Mouse (Mus musculus) left cerebral cortex, postnatal 14 days (tissue): ENCODE results near the gene Kat2b. TPM values are rescaled to one million over a fixed set of nuclear protein-coding genes. Genes with fewer than 3 reads are reported as not detected.
"Not testable (repeated sequence)": the region's sequence is repeated elsewhere in the genome, so short reads cannot be mapped to it uniquely, and the experiment has no call there.

Experiments used
- DNase-seq, 2 experiments: peaks; one replicate each; pipeline ENCODE4 v3.0.0; 2021 to 2022; ENCODE audit warnings: low spot score in 2 of 2, mixed read lengths in 1 of 2
- intact Hi-C: fragments of 180-260 bp; cut with DNase I; formaldehyde crosslinking; loops from one replicate; pipeline ENCODE4 v1.15.1; 2025
- total RNA-seq, 2 experiments: library from RNA; stranded (reverse); gene quantifications; 2 replicates each; pipeline ENCODE4 v1.2.3; 2021

Gene Kat2b
- total RNA-seq, 2 experiments from 2014 or later, result 10.9 to 12.5 TPM

- no peak for DNase-seq
- intact Hi-C loops, result no loop called here
Measured at GRCm38 (mm10) chr17:53650251-53650661, 83.6 kb downstream of the Kat2b start.

- intact Hi-C loops, result no loop called here
- no peak for DNase-seq
Measured at GRCm38 (mm10) chr17:53654596-53654995, 87.9 kb downstream of the Kat2b start.

- intact Hi-C loops, result loop anchor here (5.0 kb wide), 1 partner anchor 88 kb away; the partner anchor contains the start of gene Kat2b
- DNase-seq, result no peak
Measured at GRCm38 (mm10) chr17:53655081-53655480, 88.4 kb downstream of the Kat2b start.

- intact Hi-C loops, result loop anchor here (5.0 kb wide), 1 partner anchor 89 kb away; the partner anchor contains the start of gene Kat2b
- DNase-seq, result no peak
Measured at GRCm38 (mm10) chr17:53655959-53656358, 89.3 kb downstream of the Kat2b start.

GRCm38 (mm10) chr17:53656369-53656860, 89.8 kb downstream of the Kat2b start:
- DNase-seq, result no peak
- intact Hi-C loops, result loop anchor here (5.0 kb wide), 1 partner anchor 89 kb away; the partner anchor contains the start of gene Kat2b

GRCm38 (mm10) chr17:53657391-53657790, 90.7 kb downstream of the Kat2b start:
- intact Hi-C loops, result loop anchor here (5.0 kb wide), 1 partner anchor 90 kb away; the partner anchor contains the start of gene Kat2b
- DNase-seq, result not testable (repeated sequence)

- no peak for DNase-seq
- intact Hi-C loops, result loop anchor here (5.0 kb wide), 1 partner anchor 91 kb away; the partner anchor contains the start of gene Kat2b
Measured at GRCm38 (mm10) chr17:53658668-53659067, 92.0 kb downstream of the Kat2b start.

GRCm38 (mm10) chr17:53659230-53659629, 92.6 kb downstream of the Kat2b start:
- DNase-seq, result no peak
- intact Hi-C loops, result loop anchor here (5.0 kb wide), 1 partner anchor 92 kb away; the partner anchor contains the start of gene Kat2b

GRCm38 (mm10) chr17:53659738-53660137, 93.1 kb downstream of the Kat2b start:
- peak; percentile 45 to 51 for DNase-seq
- intact Hi-C loops, result loop anchor here (5.0 kb wide), 1 partner anchor 92 kb away; the partner anchor contains the start of gene Kat2b

GRCm38 (mm10) chr17:53661056-53661840, 94.6 kb downstream of the Kat2b start:
- intact Hi-C loops, result no loop called here
- DNase-seq, result no peak

GRCm38 (mm10) chr17:53664267-53664666, 97.6 kb downstream of the Kat2b start:
- intact Hi-C loops, result no loop called here
- no peak for DNase-seq

GRCm38 (mm10) chr17:53664703-53665382, 98.2 kb downstream of the Kat2b start:
- intact Hi-C loops, result no loop called here
- DNase-seq, result no peak

GRCm38 (mm10) chr17:53670453-53670852, 103.8 kb downstream of the Kat2b start:
- intact Hi-C loops, result no loop called here
- no peak for DNase-seq

GRCm38 (mm10) chr17:53678716-53679115, 112.1 kb downstream of the Kat2b start:
- intact Hi-C loops, result loop anchor here (5.0 kb wide), 1 partner anchor 154 kb away; no protein-coding TSS in a partner anchor

GRCm38 (mm10) chr17:53688321-53688720, 121.7 kb downstream of the Kat2b start:
- intact Hi-C loops, result no loop called here
- no peak for DNase-seq

More at GRCm38 (mm10) chr17:53678716-53679115, 112.1 kb downstream of the Kat2b start:
- peak; percentile 59 to 66 for DNase-seq

- intact Hi-C loops, result no loop called here
- DNase-seq, result peak; percentile 96 to 97
Measured at GRCm38 (mm10) chr17:53688877-53689802, 122.5 kb downstream of the Kat2b start, which contains the start of gene Sgo1. TSS of gene Sgo1 (minus strand) at chr17:53689333.

- intact Hi-C loops, result loop anchor here (10.0 kb wide), 1 partner anchor 175 kb away; no protein-coding TSS in a partner anchor
- no peak for DNase-seq
Measured at GRCm38 (mm10) chr17:53689946-53690345, 123.3 kb downstream of the Kat2b start.

- intact Hi-C loops, result loop anchor here (10.0 kb wide), 1 partner anchor 179 kb away; no protein-coding TSS in a partner anchor
- peak; percentile 8 to 31 for DNase-seq
Measured at GRCm38 (mm10) chr17:53694039-53694438, 127.4 kb downstream of the Kat2b start.
